Mouse (Mus musculus): ENCODE results near the gene 4930556J24Rik. TPM values are rescaled to one million over a fixed set of nuclear protein-coding genes. Genes with fewer than 3 reads are reported as not detected.

The 4930556J24Rik gene
- polyA plus RNA-seq, 1 experiment from 2014 or later, result 0.37 TPM

GRCm38 (mm10) chr11:3895933-3896332, 80.6 kb downstream of the 4930556J24Rik start:
- 93% methylated on average over 1 of the region's 1 CpGs for WGBS
- Histone ChIP-seq H3K9ac (no peak overlapping the region), H3K4me2 (replicated peaks) (no peak overlapping the region), H3K27me3 (no peaks in the 10 kb centered on the region), H3K4me3 (no peak overlapping the region), H3K36me3 (peaks cover 16% of the 10 kb centered on the region), H3K9me3 (no peaks in the 10 kb centered on the region), H3K4me1 (0 out of 2 replicates have a peak, but pooled peaks cover 2% of the 10 kb centered on the region), H3K27ac (no peak overlapping the region)
- ATAC-seq (ENCODE audit: low FRiP score, low read depth), result no peak

- peaks cover 16% of the 10 kb centered on the region for H3K36me3 ChIP-seq
- H3K9me3 ChIP-seq, result no peaks in the 10 kb centered on the region
- no peaks in the 10 kb centered on the region for H3K27me3 ChIP-seq
- peak overlapping the region; percentile 70 for H3K9ac ChIP-seq
- peak overlapping the region; percentile 67; the same call in 1 of the 2 replicates for H3K27ac ChIP-seq
- WGBS, result 2% methylated on average over 10 of the region's 10 CpGs
- 0 out of 2 replicates have a peak, but pooled peaks cover 2% of the 10 kb centered on the region for H3K4me1 ChIP-seq
- H3K4me2 ChIP-seq (replicated peaks), result peak overlapping the region; percentile 87
- peak overlapping the region; percentile 57 for H3K4me3 ChIP-seq
- no peak for ATAC-seq (ENCODE audit: low FRiP score, low read depth)
Observed at GRCm38 (mm10) chr11:3895458-3895857, 81.1 kb downstream of the 4930556J24Rik start.

DNA sequence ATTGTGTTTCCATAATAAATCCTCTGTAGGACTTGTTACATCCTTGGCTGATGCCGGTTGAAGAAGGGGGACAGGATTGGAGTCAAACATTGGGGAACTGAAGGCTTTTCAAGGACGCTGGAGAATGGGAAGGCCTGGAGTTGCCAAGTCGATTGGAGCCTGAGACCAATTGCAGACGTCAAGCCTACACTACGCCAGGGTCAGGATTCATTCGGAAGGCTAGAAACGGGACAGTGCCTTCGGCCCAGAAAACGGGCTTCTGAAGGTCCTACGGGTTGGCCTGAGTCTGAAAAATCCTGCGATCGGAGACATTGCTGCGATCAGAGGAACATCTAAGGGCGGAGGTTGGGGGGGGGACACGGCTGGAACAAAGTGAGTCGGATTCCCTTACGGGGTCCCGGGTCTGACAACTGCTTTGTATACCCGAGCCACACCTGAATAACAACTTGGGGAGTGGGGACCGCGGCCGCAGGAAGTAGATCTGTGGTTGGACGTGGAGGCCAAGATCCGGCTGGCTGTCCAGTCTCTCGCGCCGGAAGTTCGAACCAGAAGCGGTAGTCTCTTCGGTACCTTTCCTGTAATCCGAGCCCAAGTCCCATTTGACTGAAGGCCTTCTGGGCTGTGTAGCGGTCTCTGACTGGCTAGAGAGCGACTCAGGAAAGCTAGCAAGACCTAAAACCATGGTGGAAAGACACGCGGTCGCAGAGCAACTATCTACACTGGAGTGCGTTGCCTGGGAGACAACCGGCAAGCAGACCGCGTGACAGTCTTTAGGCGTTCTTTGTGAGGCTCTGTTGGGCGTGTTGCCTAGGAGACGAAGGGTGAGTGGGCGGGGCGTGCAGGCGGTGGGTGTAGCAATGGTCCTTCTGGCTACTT, 81.9 kb downstream of the 4930556J24Rik start, which contains the start of the genes 4921536K21Rik and Dusp18:
Gene 4921536K21Rik (minus strand): TSS at position 693 of the 876 bp plus-strand sequence.
Gene Dusp18 (plus strand): TSS at position 835 of the 876 bp plus-strand sequence.
- Histone ChIP-seq H3K9me3 (no peaks in the 10 kb centered on the region), H3K4me1 (0 out of 2 replicates have a peak, but pooled peaks cover 2% of the 10 kb centered on the region), H3K9ac (peak within 1 kb of the TSS; percentile 70), H3K27me3 (no peaks in the 10 kb centered on the region), H3K36me3 (peaks cover 16% of the 10 kb centered on the region), H3K4me2 (replicated peaks) (peak within 1 kb of the TSS; percentile 87), H3K4me3 (peak within 1 kb of the TSS; percentile 57), H3K27ac (peak within 1 kb of the TSS; percentile 67)
- 3% methylated on average over 46 of the region's 46 CpGs for WGBS
- ATAC-seq (ENCODE audit: low FRiP score, low read depth), result peak; percentile 97

- H3K9me3 ChIP-seq, result no peaks in the 10 kb centered on the region
- peak overlapping the region; percentile 87 for H3K4me2 ChIP-seq (replicated peaks)
- peaks cover 16% of the 10 kb centered on the region for H3K36me3 ChIP-seq
- no peak for ATAC-seq (ENCODE audit: low FRiP score, low read depth)
- H3K4me1 ChIP-seq, result 0 out of 2 replicates have a peak, but pooled peaks cover 2% of the 10 kb centered on the region
- H3K4me3 ChIP-seq, result no peak overlapping the region
- WGBS, result 80% methylated on average over 6 of the region's 6 CpGs
- no peaks in the 10 kb centered on the region for H3K27me3 ChIP-seq
- H3K9ac ChIP-seq, result no peak overlapping the region
- no peak overlapping the region for H3K27ac ChIP-seq
Observed at GRCm38 (mm10) chr11:3893970-3894369, 82.6 kb downstream of the 4930556J24Rik start.

Other genes starting within 250 kb of the 4930556J24Rik start
- gene Osbp2, start 112.9 kb downstream of the 4930556J24Rik start, polyA plus RNA-seq (2015; fragmentation: Nextera tagmentation; extraction: Ambion mirVana), result 0.73 and 0.76 TPM in 2 replicates
- 0.09 and 0.20 TPM in 2 replicates for gene 4921536K21Rik, start 81.7 kb downstream of the 4930556J24Rik start, polyA plus RNA-seq (2015; fragmentation: Nextera tagmentation; extraction: Ambion mirVana)
- 11.0 and 12.5 TPM in 2 replicates for gene Dusp18, start 81.5 kb downstream of the 4930556J24Rik start, polyA plus RNA-seq (2015; fragmentation: Nextera tagmentation; extraction: Ambion mirVana)
- gene Slc35e4, start 62.1 kb downstream of the 4930556J24Rik start, polyA plus RNA-seq (2015; fragmentation: Nextera tagmentation; extraction: Ambion mirVana), result 3.5 and 4.1 TPM in 2 replicates
- gene Tcn2, start 44.6 kb downstream of the 4930556J24Rik start, polyA plus RNA-seq (2015; fragmentation: Nextera tagmentation; extraction: Ambion mirVana), result 44.1 and 46.0 TPM in 2 replicates
- 81.6 and 84.6 TPM in 2 replicates for gene Pes1, start 12.8 kb downstream of the 4930556J24Rik start, polyA plus RNA-seq (2015; fragmentation: Nextera tagmentation; extraction: Ambion mirVana)
- gene Gal3st1, start 6.9 kb upstream of the 4930556J24Rik start, polyA plus RNA-seq (2015; fragmentation: Nextera tagmentation; extraction: Ambion mirVana), result 4.2 and 4.5 TPM in 2 replicates
- gene Sec14l4, start 54.7 kb upstream of the 4930556J24Rik start, polyA plus RNA-seq (2015; fragmentation: Nextera tagmentation; extraction: Ambion mirVana), result 0.09 TPM in 2 replicates
- not detected in 2 replicates for gene Sec14l3, start 88.1 kb upstream of the 4930556J24Rik start, polyA plus RNA-seq (2015; fragmentation: Nextera tagmentation; extraction: Ambion mirVana)
- 6.3 and 7.4 TPM in 2 replicates for gene Mtfp1, start 118.7 kb upstream of the 4930556J24Rik start, polyA plus RNA-seq (2015; fragmentation: Nextera tagmentation; extraction: Ambion mirVana)
- 2.5 and 3.5 TPM in 2 replicates for gene Sec14l2, start 146.6 kb upstream of the 4930556J24Rik start, polyA plus RNA-seq (2015; fragmentation: Nextera tagmentation; extraction: Ambion mirVana)
- 38.6 and 39.0 TPM in 2 replicates for gene Rnf215, start 158.4 kb upstream of the 4930556J24Rik start, polyA plus RNA-seq (2015; fragmentation: Nextera tagmentation; extraction: Ambion mirVana)
- 9.5 and 10.3 TPM in 2 replicates for gene Ccdc157, start 183.5 kb upstream of the 4930556J24Rik start, polyA plus RNA-seq (2015; fragmentation: Nextera tagmentation; extraction: Ambion mirVana)
- 57.0 and 65.7 TPM in 2 replicates for gene Sf3a1, start 183.6 kb upstream of the 4930556J24Rik start, polyA plus RNA-seq (2015; fragmentation: Nextera tagmentation; extraction: Ambion mirVana)
- 40.2 and 42.3 TPM in 2 replicates for gene Tbc1d10a, start 210.0 kb upstream of the 4930556J24Rik start, polyA plus RNA-seq (2015; fragmentation: Nextera tagmentation; extraction: Ambion mirVana)
- 4.5 and 4.7 TPM in 2 replicates for gene Castor1, start 241.4 kb upstream of the 4930556J24Rik start, polyA plus RNA-seq (2015; fragmentation: Nextera tagmentation; extraction: Ambion mirVana)